Mouse (Mus musculus): ENCODE results near the gene Gpr27.

- TF ChIP-seq EP300 (IDR thresholded peaks at IDR 0.05; ENCODE audit: low read depth) (no peak), CTCF (IDR thresholded peaks at IDR 0.05; ENCODE audit: low read depth) (no peak)
Measured at GRCm38 (mm10) chr6:99644386-99644785, 48.1 kb upstream of the Gpr27 start.
